Mouse (Mus musculus) cerebellum, adult 18-20 months (tissue): Measurements from ENCODE around the gene Dnali1.

Source experiments
- DNase-seq, 2 experiments: peaks; one replicate each; pipeline ENCODE4 v3.0.0; 2021

Dnali1 gene

DNA sequence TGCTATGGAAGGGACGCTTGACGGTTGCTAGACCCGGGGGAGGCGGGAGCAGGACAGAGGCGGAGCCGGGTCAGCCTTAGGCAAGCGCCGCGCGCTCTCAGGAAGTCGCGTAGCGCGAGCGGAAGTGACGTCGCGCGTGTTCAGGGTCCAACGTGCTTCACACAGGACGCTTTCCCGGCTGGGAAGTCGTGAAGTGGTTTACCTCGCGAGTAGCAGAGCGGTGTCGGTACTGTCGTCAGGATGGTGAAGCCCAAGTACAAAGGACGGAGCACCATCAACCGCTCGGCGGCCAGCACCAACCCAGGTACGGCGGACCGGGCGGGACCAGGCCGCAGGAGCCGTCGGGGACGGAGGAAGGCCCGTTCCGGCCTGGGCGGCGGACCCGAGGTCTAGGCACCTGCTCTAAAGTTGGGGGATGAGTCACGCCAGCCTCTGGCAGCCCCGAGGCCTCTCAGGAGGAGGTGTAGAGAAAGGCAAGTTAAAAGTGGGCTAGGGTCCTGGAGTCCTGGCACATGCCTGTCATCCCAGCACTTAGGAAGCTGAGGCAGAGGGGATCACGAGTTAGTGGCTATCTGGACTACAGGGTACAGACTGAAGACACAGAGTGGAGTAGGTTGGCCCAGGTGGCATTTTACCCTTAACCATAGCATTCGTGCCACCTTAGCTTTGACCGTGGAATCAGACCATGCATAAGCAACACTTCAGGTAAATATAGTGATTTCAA lies 35.5 kb downstream of the Dnali1 start:
- peak; percentile 94 to 96 for DNase-seq

DNA sequence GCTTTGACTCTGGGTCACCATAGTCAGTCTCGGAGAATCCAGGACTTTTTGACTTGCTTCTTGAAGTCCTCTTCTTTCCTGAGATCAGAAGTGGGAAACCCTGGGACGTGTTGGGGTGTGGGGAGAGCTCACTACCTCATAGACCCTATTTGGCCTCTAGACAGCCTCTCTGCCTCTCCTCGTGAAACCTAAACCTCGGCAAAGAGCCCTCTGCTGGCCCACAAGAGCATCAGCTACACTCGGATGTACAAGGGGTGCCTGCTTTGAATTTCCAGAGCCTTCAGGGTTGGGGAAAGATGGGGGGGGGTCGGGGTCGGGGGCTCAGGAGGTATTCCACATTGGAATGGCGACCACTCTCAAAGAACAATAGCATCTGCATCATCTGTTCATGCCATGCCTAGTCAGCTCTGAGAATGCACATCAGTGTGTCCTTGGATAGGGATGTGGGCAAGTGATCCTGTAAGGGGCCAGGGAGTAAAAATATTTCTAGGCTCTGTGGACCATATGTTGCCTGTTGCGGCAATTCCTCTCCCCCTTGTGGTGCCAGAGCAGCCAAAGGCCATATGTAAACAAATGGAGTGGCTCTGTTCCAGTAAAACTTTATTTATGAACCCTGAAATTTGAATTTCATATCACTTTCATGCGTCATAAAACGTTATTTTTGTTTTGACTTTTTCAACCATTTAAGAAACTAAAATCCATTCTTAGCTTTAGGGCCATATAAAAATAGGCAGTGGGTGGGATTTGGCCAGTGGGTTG lies 44.5 kb downstream of the Dnali1 start:
- no peak for DNase-seq

DNA sequence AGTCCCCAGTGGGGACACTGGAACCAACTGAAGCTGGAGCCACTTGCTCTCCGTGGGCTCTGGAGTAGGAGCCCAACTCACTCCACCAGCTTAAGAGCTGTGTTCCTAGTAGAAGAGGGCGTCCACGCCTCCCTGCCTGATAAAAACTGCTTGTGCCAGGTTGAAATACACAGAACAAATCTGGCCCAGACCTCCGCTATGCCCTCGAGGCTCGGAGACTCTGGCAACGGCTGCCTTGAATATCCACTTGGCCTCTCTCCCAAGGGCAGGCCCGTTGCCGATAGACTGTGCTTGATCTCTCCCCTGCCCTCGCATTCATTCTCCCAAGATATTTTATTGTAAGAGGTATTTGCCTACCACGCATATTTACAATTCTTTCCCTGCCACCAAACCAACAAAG lies 48.1 kb downstream of the Dnali1 start:
- no peak for DNase-seq

DNA sequence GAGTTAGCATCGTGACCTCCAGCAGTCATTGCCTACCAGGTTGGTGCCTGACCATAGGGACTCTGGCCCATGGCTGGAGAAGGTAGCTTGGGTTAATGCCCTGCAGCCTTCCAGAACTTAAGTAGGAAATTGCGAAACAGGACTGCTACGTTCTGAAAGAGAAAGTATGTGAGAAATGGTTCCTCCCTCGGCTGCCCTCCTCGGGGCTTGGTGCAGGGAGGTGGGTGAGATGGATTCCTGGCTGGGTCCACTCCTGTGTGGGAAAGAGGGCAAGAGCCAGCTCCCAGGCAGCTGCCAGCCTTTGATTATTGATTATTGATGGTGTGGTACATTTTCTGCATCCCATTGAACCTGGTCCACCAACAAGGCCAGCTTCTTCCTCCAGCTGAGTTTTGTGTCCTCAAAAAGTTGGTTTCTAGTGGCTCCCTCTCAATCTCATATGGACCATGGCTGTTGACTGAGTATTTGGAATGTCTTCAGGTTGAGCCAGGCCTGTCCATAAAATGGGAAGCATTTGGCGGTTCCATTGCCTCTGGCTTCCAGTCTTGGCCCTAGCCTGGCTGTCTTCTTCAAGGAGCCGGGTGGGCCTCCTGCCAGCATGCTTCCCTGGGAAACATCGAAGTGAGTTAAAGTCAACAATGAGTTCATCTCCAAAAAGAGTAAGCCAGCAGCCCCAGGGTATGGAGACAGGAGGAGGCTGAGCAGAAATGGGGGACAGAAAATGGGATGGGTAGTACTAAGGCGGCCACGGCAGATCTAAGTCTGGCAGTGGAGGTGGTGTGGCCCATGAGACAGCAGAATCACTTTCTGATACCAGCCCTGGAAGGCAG lies 49.5 kb downstream of the Dnali1 start, which contains the start of gene Gnl2:
TSS of gene Gnl2 (plus strand) at position 780 of the 830 bp plus-strand sequence.
- no peak for DNase-seq

DNA sequence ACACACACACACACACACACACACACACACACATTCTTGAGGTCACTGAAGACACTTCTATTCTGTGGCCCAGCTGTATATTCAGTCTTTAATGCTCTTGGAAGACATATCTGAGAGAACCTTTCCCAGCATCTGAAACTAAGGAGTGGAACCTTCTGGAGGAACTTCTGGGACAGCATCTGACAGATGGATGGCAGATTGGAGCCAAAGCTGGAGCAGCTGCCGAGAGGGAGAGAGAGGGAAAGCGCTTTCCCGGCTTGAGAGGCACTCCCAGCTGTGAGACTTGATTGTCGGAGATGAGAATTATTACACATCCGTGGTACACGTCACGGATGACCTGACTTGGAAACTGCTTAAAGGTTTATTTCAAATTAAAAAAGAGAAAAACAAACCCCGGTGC lies 56.8 kb downstream of the Dnali1 start:
- DNase-seq = no peak

DNA sequence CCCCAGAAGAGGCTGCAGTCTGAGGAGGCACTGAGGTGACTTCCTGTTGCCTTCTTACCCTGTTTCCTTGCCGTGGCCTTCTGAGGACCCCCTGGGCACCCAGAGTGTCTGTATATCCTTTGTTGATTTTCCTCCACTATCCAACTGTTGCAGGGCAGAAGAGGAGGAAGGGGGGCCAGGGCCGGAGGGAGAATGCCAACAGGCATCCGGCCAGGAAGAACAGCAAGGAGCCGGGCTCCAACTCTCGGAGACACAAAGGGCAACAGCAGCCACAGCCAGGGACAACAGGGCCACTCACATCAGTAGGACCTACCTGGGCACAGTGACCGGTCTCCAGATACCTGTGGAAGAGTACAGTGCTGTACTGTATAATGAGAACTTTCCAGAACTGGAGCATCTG lies 57.3 kb downstream of the Dnali1 start:
- no peak for DNase-seq

DNA sequence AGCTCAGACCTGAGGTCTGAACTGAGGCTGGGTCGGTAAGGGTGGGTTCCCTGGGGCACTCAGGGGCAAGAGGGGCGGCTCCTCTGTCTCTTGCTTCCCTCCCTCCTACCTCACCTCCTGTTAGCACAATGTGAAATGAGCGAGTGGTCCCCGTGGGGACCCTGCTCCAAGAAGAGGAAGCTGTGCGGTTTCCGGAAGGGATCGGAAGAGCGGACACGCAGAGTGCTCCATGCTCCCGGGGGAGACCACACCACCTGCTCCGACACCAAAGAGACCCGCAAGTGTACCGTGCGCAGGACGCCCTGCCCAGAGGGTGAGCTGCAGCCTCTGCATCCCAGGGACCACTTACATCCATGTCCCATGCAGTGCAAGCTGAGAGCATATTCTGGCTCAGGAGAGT lies 58.0 kb downstream of the Dnali1 start:
- no peak for DNase-seq
